Mouse (Mus musculus) neutrophil, adult 59 days (primary cell): ENCODE results near the gene Rbms3. TPM values are rescaled to one million over a fixed set of nuclear protein-coding genes. Genes with fewer than 3 reads are reported as not detected.

Source experiments
- total RNA-seq, 2 experiments: library from RNA; stranded (reverse); gene quantifications; 1 replicate in 1 of 2; 2 replicates in 1 of 2; pipeline ENCODE4 v1.2.4; 2023

Rbms3 gene
- total RNA-seq, result not detected

DNA sequence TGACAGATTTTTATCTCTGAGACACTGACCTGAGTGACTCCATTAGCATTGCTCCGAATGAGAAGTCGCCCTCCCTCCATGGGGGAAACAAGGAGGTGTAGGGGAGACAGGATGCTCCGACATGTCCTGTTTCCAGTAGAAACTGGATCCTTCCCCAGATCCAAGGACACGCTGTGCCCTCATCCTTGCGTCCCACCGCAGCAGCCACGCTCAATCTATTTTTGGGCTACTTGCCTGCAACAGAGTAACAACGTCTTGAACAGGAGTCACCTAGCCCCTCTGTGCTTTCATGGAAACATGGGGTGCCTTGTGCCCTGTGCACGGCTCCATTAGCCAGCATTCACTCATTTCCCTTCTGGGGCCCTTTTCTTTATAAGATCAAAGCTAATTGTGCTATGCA, at the start of gene Rbms3:
Gene Rbms3, minus strand, starts transcription at position 143 of the 400 bp plus-strand sequence.

